Mouse (Mus musculus) forebrain, embryonic 16.5 days (tissue): Measurements from ENCODE around the gene Slc15a4. TPM values are rescaled to one million over a fixed set of nuclear protein-coding genes. Genes with fewer than 3 reads are reported as not detected.

Experiments
- ATAC-seq: fragments of 200-750 bp; cut with Nextera tagmentation; 2 replicates; pipeline ENCODE4 v1.8.0; 2017; ENCODE audit warnings: mild to moderate bottlenecking, moderate library complexity
- H3K27ac ChIP-seq: fragments of 300-500 bp; sonication (generic); 2 replicates; pipeline ENCODE4 v1.5.1; 2014; ENCODE audit warnings: low read length, control low read depth
- H3K27me3 ChIP-seq: fragments of 300-500 bp; sonication (generic); replicated peaks from 2 replicates; pipeline ENCODE4 v1.6.1; 2014; ENCODE audit warnings: low read length; ENCODE audit not compliant: control insufficient read depth, insufficient read depth
- H3K36me3 ChIP-seq: fragments of 300-500 bp; sonication (generic); 2 replicates; pipeline ENCODE4 v1.6.1; 2014; ENCODE audit not compliant: control insufficient read depth, insufficient read depth
- H3K4me1 ChIP-seq: fragments of 300-500 bp; sonication (generic); replicated peaks from 2 replicates; pipeline ENCODE4 v1.6.1; 2014; ENCODE audit warnings: low read length; ENCODE audit not compliant: control insufficient read depth, insufficient read depth
- H3K4me2 ChIP-seq: fragments of 300-500 bp; sonication (generic); 2 replicates; pipeline ENCODE4 v1.6.1; 2014; ENCODE audit warnings: mild to moderate bottlenecking, low read length, control low read depth
- H3K4me3 ChIP-seq: fragments of 300-500 bp; sonication (generic); replicated peaks from 2 replicates; pipeline ENCODE4 v1.5.1; 2014; ENCODE audit warnings: mild to moderate bottlenecking, low read length, control low read depth
- H3K9ac ChIP-seq: fragments of 300-500 bp; sonication (generic); replicated peaks from 2 replicates; pipeline ENCODE4 v1.6.1; 2014; ENCODE audit warnings: low read depth, low read length, control low read depth
- H3K9me3 ChIP-seq: fragments of 300-500 bp; sonication (generic); 2 replicates; pipeline ENCODE4 v1.6.1; 2016; ENCODE audit warnings: low read length; ENCODE audit not compliant: control insufficient read depth
- WGBS: fragments of 180-500 bp; shearing (Covaris S2); extraction: QIAGEN DNeasy Blood & Tissue Kit; methylation state at CpG from one replicate; pipeline ENCODE4 v1.1.7; 2014; 5-methylcytosine and 5-hydroxymethylcytosine counted together
- polyA plus RNA-seq: library from polyadenylated mRNA; unstranded; fragments of >200 nt; fragmentation: Nextera tagmentation; extraction: Ambion mirVana; gene quantifications from 2 replicates; pipeline ENCODE4 v1.2.1, GENCODE M21; 2015

Gene Slc15a4
- polyA plus RNA-seq, 1 experiment from 2014 or later, result 28.2 TPM

GRCm38 (mm10) chr5:127612397-127612796 is 20.3 kb downstream of the Slc15a4 start:
- Histone ChIP-seq H3K9ac (no peak overlapping the region), H3K27ac (no peak overlapping the region), H3K4me3 (no peak overlapping the region), H3K4me1 (peaks cover 42% of the 10 kb centered on the region), H3K36me3 (peaks cover 4% of the 10 kb centered on the region; the same call in 1 of the 2 replicates), H3K9me3 (no peaks in the 10 kb centered on the region), H3K4me2 (no peak overlapping the region), H3K27me3 (no peaks in the 10 kb centered on the region)
- no peak for ATAC-seq
- 95% methylated on average over 6 of the region's 6 CpGs for WGBS

DNA sequence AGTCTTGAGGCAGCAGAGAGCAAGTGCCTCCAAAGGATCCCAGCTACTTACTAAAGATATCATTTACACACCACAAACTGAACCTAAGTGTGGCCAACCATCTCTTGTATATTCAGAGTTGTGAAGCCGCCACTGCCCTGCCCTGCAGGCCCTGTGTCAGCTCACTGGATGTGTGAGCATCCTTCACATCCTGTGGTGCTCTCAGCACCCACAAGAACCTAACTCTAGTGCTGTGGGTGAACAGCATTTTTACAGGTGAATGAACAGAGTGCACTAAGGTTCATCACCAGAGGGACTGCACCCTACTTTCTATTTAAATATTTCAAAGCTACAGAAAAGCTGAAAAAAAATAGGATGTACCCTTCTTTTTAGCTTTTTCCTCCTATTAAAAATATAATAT is 20.8 kb downstream of the Slc15a4 start:
- H3K4me3 ChIP-seq, result no peak overlapping the region
- WGBS, result 84% methylated on average over 1 of the region's 1 CpGs
- peaks cover 42% of the 10 kb centered on the region for H3K4me1 ChIP-seq
- H3K9me3 ChIP-seq, result no peaks in the 10 kb centered on the region
- no peaks in the 10 kb centered on the region for H3K27me3 ChIP-seq
- no peak overlapping the region for H3K27ac ChIP-seq
- no peak overlapping the region for H3K9ac ChIP-seq
- no peak overlapping the region for H3K4me2 ChIP-seq
- peaks cover 4% of the 10 kb centered on the region for H3K36me3 ChIP-seq
- no peak for ATAC-seq

DNA sequence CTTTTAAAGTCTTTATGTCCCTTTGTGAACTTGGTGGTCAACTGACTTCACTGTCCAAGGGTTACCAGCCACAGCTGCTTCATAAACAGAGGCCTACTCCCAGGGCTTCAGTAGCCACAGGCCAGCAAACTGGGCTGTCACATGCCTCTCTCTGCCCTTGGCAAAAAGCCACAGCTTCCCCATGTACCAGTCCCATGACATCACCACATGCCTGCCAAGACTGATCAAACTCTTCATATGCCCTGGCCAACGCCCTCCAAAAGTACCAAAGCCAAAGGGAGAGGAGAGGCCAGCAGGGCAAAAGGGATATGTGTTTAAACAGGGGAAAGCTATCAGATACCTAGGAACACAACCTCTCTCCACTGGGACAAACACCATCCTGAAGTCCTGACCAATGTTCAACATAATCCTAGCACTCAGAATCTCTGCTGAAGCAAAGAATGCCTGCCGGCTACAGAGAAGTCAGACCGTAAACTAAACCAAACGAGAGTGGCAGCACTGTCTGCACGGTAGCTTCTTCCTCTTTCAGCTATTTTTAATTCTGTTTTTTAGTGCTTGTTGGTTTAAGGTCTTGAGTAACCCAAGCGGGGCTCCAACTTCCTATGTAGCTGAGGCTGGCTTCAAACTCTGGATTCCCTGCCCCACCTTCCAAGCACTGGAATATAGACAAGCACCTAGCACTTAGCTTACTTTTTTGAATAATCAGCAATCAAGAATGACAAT is 21.7 kb downstream of the Slc15a4 start:
- Histone ChIP-seq H3K27ac (no peak overlapping the region), H3K4me2 (no peak overlapping the region), H3K9me3 (no peaks in the 10 kb centered on the region), H3K4me1 (peaks cover 38% of the 10 kb centered on the region), H3K27me3 (no peaks in the 10 kb centered on the region), H3K9ac (no peak overlapping the region), H3K4me3 (no peak overlapping the region), H3K36me3 (peaks cover 6% of the 10 kb centered on the region)
- WGBS, result 79% methylated on average over 6 of the region's 6 CpGs
- ATAC-seq, result no peak

GRCm38 (mm10) chr5:127609191-127609714 is 23.4 kb downstream of the Slc15a4 start:
- Histone ChIP-seq H3K27ac (no peak overlapping the region), H3K4me2 (no peak overlapping the region), H3K4me3 (no peak overlapping the region), H3K36me3 (peaks cover 7% of the 10 kb centered on the region), H3K9ac (no peak overlapping the region), H3K4me1 (peaks cover 21% of the 10 kb centered on the region), H3K27me3 (no peaks in the 10 kb centered on the region), H3K9me3 (no peaks in the 10 kb centered on the region)
- ATAC-seq, result no peak
- WGBS, result 88% methylated on average over 7 of the region's 7 CpGs

- no peaks in the 10 kb centered on the region for H3K27me3 ChIP-seq
- no peak overlapping the region for H3K27ac ChIP-seq
- H3K4me3 ChIP-seq, result no peak overlapping the region
- WGBS, result 92% methylated on average over 2 of the region's 2 CpGs
- H3K36me3 ChIP-seq, result peaks cover 13% of the 10 kb centered on the region
- H3K9ac ChIP-seq, result no peak overlapping the region
- H3K4me1 ChIP-seq, result peaks cover 12% of the 10 kb centered on the region
- H3K9me3 ChIP-seq, result no peaks in the 10 kb centered on the region
- no peak for ATAC-seq
- H3K4me2 ChIP-seq, result no peak overlapping the region
Observed at GRCm38 (mm10) chr5:127607507-127607906, 25.2 kb downstream of the Slc15a4 start.

DNA sequence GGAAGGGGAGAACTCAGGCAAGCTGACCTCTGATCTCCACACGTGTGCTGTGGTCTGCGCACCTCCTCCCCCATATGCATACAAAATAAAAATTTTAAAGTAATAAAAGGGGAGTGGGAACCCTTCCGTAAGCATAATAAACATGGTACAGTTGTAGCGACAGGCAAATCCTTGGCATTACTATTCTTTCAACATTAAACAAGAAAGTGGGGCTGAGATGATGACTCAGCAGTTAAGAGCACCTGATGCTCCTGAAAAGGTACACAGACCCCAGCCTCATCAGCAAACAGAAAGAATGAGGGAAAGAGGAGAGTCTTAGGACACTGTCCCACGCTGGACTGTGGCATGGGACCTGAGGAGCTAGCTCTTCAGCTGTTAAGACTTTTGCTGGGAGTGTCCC is 29.7 kb downstream of the Slc15a4 start:
- 96% methylated on average over 5 of the region's 5 CpGs for WGBS

DNA sequence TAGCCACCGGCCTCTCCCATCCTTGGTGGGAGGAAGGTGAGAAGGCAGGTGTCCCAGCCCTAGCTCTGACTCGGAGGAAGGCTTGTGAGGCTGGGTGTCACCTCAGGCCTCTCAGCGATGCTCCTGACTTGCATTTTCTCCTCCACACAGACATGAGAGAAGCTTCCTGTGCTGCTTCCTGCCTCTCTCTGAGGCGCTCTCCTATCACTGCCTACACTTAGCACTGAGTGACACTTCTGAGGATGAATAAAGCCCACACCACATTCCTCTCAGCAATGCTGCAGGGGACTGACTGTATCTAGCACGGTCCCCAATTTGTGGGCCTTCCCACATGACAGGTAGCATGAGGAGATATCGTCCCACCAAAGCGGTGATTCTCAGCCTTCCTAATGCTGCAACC is 35.8 kb downstream of the Slc15a4 start:
- ATAC-seq, result no peak
- whole genome bisulfite sequencing, result 94% methylated on average over 7 of the region's 7 CpGs
- Histone ChIP-seq H3K4me1 (no peaks in the 10 kb centered on the region), H3K9me3 (no peaks in the 10 kb centered on the region), H3K4me2 (no peak overlapping the region), H3K4me3 (no peak overlapping the region), H3K36me3 (peaks cover 27% of the 10 kb centered on the region), H3K27me3 (no peaks in the 10 kb centered on the region), H3K27ac (no peak overlapping the region), H3K9ac (no peak overlapping the region)

More for the DNA sequence above, 29.7 kb downstream of the Slc15a4 start:
- no peaks in the 10 kb centered on the region for H3K9me3 ChIP-seq
- no peak overlapping the region for H3K4me3 ChIP-seq
- H3K27ac ChIP-seq, result no peak overlapping the region
- H3K9ac ChIP-seq, result no peak overlapping the region
- ATAC-seq, result no peak
- H3K27me3 ChIP-seq, result no peaks in the 10 kb centered on the region
- H3K36me3 ChIP-seq, result peaks cover 23% of the 10 kb centered on the region
- H3K4me2 ChIP-seq, result no peak overlapping the region
- no peaks in the 10 kb centered on the region for H3K4me1 ChIP-seq

- Histone ChIP-seq H3K9me3 (no peaks in the 10 kb centered on the region), H3K27me3 (no peaks in the 10 kb centered on the region), H3K27ac (no peak overlapping the region), H3K9ac (no peak overlapping the region), H3K4me1 (no peaks in the 10 kb centered on the region), H3K4me2 (no peak overlapping the region), H3K36me3 (peaks cover 24% of the 10 kb centered on the region), H3K4me3 (no peak overlapping the region)
- ATAC-seq, result no peak
- 90% methylated on average over 3 of the region's 3 CpGs for WGBS
Observed at GRCm38 (mm10) chr5:127595676-127596075, 37.0 kb downstream of the Slc15a4 start.

GRCm38 (mm10) chr5:127592854-127593253 is 39.8 kb downstream of the Slc15a4 start:
- no peak overlapping the region for H3K27ac ChIP-seq
- H3K27me3 ChIP-seq, result no peaks in the 10 kb centered on the region
- H3K9me3 ChIP-seq, result no peaks in the 10 kb centered on the region
- H3K4me1 ChIP-seq, result no peaks in the 10 kb centered on the region
- H3K36me3 ChIP-seq, result peaks cover 14% of the 10 kb centered on the region
- H3K9ac ChIP-seq, result no peak overlapping the region
- no peak overlapping the region for H3K4me2 ChIP-seq
- H3K4me3 ChIP-seq, result no peak overlapping the region
- WGBS, result 78% methylated on average over 6 of the region's 6 CpGs
- ATAC-seq, result no peak
